Mouse (Mus musculus) lung, postnatal 0 days (tissue): ENCODE data around the gene Tph1.

Experiments
- CTCF ChIP-seq: IDR thresholded peaks from 2 replicates; pipeline ENCODE4 v1.5.1; 2016; ENCODE audit warnings: antibody characterized with exemption, mild to moderate bottlenecking
- EP300 ChIP-seq: IDR thresholded peaks from 2 replicates; pipeline ENCODE4 v1.6.1; 2016; ENCODE audit warnings: antibody characterized with exemption, mild to moderate bottlenecking, control low read depth

DNA sequence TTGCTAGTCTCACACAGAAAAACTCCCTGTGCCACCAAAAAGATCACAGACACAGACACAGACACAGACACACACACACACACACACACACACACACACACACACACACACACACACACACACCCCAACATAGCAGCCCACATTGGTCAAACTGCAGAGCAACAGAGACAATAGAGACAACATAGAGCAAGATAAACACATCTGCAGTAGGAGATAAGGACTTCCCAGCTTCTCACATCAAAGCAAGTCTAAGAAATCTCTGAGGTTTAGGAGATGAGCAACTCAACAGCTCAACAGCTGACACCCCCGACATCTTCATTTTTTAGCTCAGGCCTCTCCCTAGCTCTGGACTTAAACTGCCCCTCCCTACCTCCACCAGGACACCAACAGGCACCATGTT lies 24.4 kb upstream of the Tph1 start:
- TF ChIP-seq EP300, result no peak
- no peak for TF ChIP-seq CTCF
